Mouse (Mus musculus) hindbrain, embryonic 13.5 days (tissue): ENCODE data around the gene Dpp10. TPM values are rescaled to one million over a fixed set of nuclear protein-coding genes. Genes with fewer than 3 reads are reported as not detected.

Experiments used
- ATAC-seq: fragments of 200-750 bp; cut with Nextera tagmentation; 2 replicates; pipeline ENCODE4 v1.8.0; 2017; ENCODE audit warnings: moderate TSS enrichment; ENCODE audit not compliant: low FRiP score
- H3K27ac ChIP-seq: fragments of 300-500 bp; sonication (generic); 2 replicates; pipeline ENCODE4 v1.5.1; 2015; ENCODE audit warnings: inconsistent platforms, mild to moderate bottlenecking, moderate library complexity
- H3K27me3 ChIP-seq: fragments of 300-500 bp; sonication (generic); 2 replicates; pipeline ENCODE4 v1.6.1; 2015; ENCODE audit warnings: mild to moderate bottlenecking, inconsistent platforms
- H3K36me3 ChIP-seq: fragments of 300-500 bp; sonication (generic); 2 replicates; pipeline ENCODE4 v1.6.1; 2015; ENCODE audit warnings: mild to moderate bottlenecking, inconsistent platforms
- H3K4me1 ChIP-seq: fragments of 300-500 bp; sonication (generic); replicated peaks from 2 replicates; pipeline ENCODE4 v1.6.1; 2015; ENCODE audit warnings: inconsistent platforms
- H3K4me2 ChIP-seq: fragments of 300-500 bp; sonication (generic); 2 replicates; pipeline ENCODE4 v1.6.1; 2015; ENCODE audit warnings: inconsistent platforms, mild to moderate bottlenecking, moderate library complexity
- H3K4me3 ChIP-seq: fragments of 300-500 bp; sonication (generic); 2 replicates; pipeline ENCODE4 v1.5.1; 2015; ENCODE audit warnings: mild to moderate bottlenecking, inconsistent platforms
- H3K9ac ChIP-seq: fragments of 300-500 bp; sonication (generic); 2 replicates; pipeline ENCODE4 v1.6.1; 2015; ENCODE audit warnings: mild to moderate bottlenecking, inconsistent platforms
- H3K9me3 ChIP-seq: fragments of 300-500 bp; sonication (generic); 2 replicates; pipeline ENCODE4 v1.6.1; 2016; ENCODE audit warnings: inconsistent platforms
- WGBS: fragments of 180-500 bp; shearing (Covaris S2); methylation state at CpG from one replicate; pipeline ENCODE4 v1.1.7; 2015; 5-methylcytosine and 5-hydroxymethylcytosine counted together
- polyA plus RNA-seq: library from polyadenylated mRNA; unstranded; fragments of >200 nt; fragmentation: Nextera tagmentation; extraction: Ambion mirVana; gene quantifications from 2 replicates; pipeline ENCODE4 v1.2.1, GENCODE M21; 2015

The Dpp10 gene
- polyA plus RNA-seq, 1 experiment from 2014 or later: 11.9 TPM

GRCm38 (mm10) chr1:123846881-123847280, 198.5 kb downstream of the Dpp10 start:
- Histone ChIP-seq H3K4me3 (no peak overlapping the region), H3K27me3 (no peaks in the 10 kb centered on the region), H3K36me3 (no peaks in the 10 kb centered on the region), H3K4me1 (no peaks in the 10 kb centered on the region), H3K4me2 (no peak overlapping the region), H3K27ac (no peak overlapping the region), H3K9me3 (no peaks in the 10 kb centered on the region), H3K9ac (no peak overlapping the region)
- WGBS: 83% methylated on average over 3 of the region's 3 CpGs
- ATAC-seq: no peak

- Histone ChIP-seq H3K27me3 (no peaks in the 10 kb centered on the region), H3K9ac (no peak overlapping the region), H3K4me1 (no peaks in the 10 kb centered on the region), H3K36me3 (no peaks in the 10 kb centered on the region), H3K9me3 (no peaks in the 10 kb centered on the region), H3K27ac (no peak overlapping the region), H3K4me2 (no peak overlapping the region), H3K4me3 (no peak overlapping the region)
- ATAC-seq: no peak
- WGBS: 29% methylated on average over 1 of the region's 1 CpGs
Observed at GRCm38 (mm10) chr1:123801206-123801605, 244.2 kb downstream of the Dpp10 start.

GRCm38 (mm10) chr1:123765511-123765910, 279.8 kb downstream of the Dpp10 start:
- H3K27ac ChIP-seq: no peak overlapping the region
- H3K27me3 ChIP-seq: no peaks in the 10 kb centered on the region
- no peak overlapping the region for H3K4me3 ChIP-seq
- no peaks in the 10 kb centered on the region for H3K9me3 ChIP-seq
- WGBS: 95% methylated on average over 2 of the region's 2 CpGs
- H3K36me3 ChIP-seq: no peaks in the 10 kb centered on the region
- no peaks in the 10 kb centered on the region for H3K4me1 ChIP-seq
- H3K9ac ChIP-seq: no peak overlapping the region
- no peak overlapping the region for H3K4me2 ChIP-seq
- no peak for ATAC-seq

GRCm38 (mm10) chr1:123762272-123762671, 283.1 kb downstream of the Dpp10 start:
- H3K36me3 ChIP-seq: no peaks in the 10 kb centered on the region
- 85% methylated on average over 3 of the region's 3 CpGs for WGBS
- no peak overlapping the region for H3K27ac ChIP-seq
- no peak overlapping the region for H3K4me3 ChIP-seq
- H3K4me2 ChIP-seq: no peak overlapping the region
- no peaks in the 10 kb centered on the region for H3K4me1 ChIP-seq
- no peaks in the 10 kb centered on the region for H3K9me3 ChIP-seq
- H3K27me3 ChIP-seq: no peaks in the 10 kb centered on the region
- H3K9ac ChIP-seq: no peak overlapping the region
- ATAC-seq: no peak

- Histone ChIP-seq H3K4me1 (no peaks in the 10 kb centered on the region), H3K9ac (no peak overlapping the region), H3K27ac (no peak overlapping the region), H3K9me3 (no peaks in the 10 kb centered on the region), H3K27me3 (no peaks in the 10 kb centered on the region), H3K4me3 (no peak overlapping the region), H3K36me3 (no peaks in the 10 kb centered on the region), H3K4me2 (no peak overlapping the region)
- ATAC-seq: no peak
Observed at GRCm38 (mm10) chr1:123756055-123756454, 289.3 kb downstream of the Dpp10 start.

GRCm38 (mm10) chr1:123707292-123707691, 338.1 kb downstream of the Dpp10 start:
- H3K9me3 ChIP-seq: no peaks in the 10 kb centered on the region
- no peak overlapping the region for H3K9ac ChIP-seq
- ATAC-seq: no peak
- H3K4me2 ChIP-seq: no peak overlapping the region
- no peaks in the 10 kb centered on the region for H3K36me3 ChIP-seq
- no peak overlapping the region for H3K4me3 ChIP-seq
- no peak overlapping the region for H3K27ac ChIP-seq
- no peaks in the 10 kb centered on the region for H3K27me3 ChIP-seq
- no peaks in the 10 kb centered on the region for H3K4me1 ChIP-seq
- 80% methylated on average over 3 of the region's 3 CpGs for WGBS

- no peaks in the 10 kb centered on the region for H3K9me3 ChIP-seq
- ATAC-seq: no peak
- H3K36me3 ChIP-seq: no peaks in the 10 kb centered on the region
- 86% methylated on average over 2 of the region's 2 CpGs for WGBS
- no peak overlapping the region for H3K27ac ChIP-seq
- H3K4me3 ChIP-seq: no peak overlapping the region
- H3K4me2 ChIP-seq: no peak overlapping the region
- H3K27me3 ChIP-seq: no peaks in the 10 kb centered on the region
- no peaks in the 10 kb centered on the region for H3K4me1 ChIP-seq
- no peak overlapping the region for H3K9ac ChIP-seq
Observed at GRCm38 (mm10) chr1:123658409-123658808, 386.9 kb downstream of the Dpp10 start.

- Histone ChIP-seq H3K9ac (no peak overlapping the region), H3K4me3 (no peak overlapping the region), H3K36me3 (no peaks in the 10 kb centered on the region), H3K4me2 (no peak overlapping the region), H3K27me3 (no peaks in the 10 kb centered on the region), H3K27ac (no peak overlapping the region), H3K9me3 (no peaks in the 10 kb centered on the region), H3K4me1 (no peaks in the 10 kb centered on the region)
- 68% methylated on average over 3 of the region's 3 CpGs for WGBS
- no peak for ATAC-seq
Observed at GRCm38 (mm10) chr1:123656607-123657006, 388.8 kb downstream of the Dpp10 start.

- H3K27me3 ChIP-seq: no peaks in the 10 kb centered on the region
- no peak overlapping the region for H3K4me3 ChIP-seq
- no peak for ATAC-seq
- H3K4me2 ChIP-seq: no peak overlapping the region
- no peaks in the 10 kb centered on the region for H3K9me3 ChIP-seq
- H3K36me3 ChIP-seq: no peaks in the 10 kb centered on the region
- no peak overlapping the region for H3K9ac ChIP-seq
- WGBS: 91% methylated on average over 1 of the region's 1 CpGs
- no peak overlapping the region for H3K27ac ChIP-seq
- H3K4me1 ChIP-seq: no peaks in the 10 kb centered on the region
Observed at GRCm38 (mm10) chr1:123637897-123638296, 407.5 kb downstream of the Dpp10 start.

- Histone ChIP-seq H3K4me3 (no peak overlapping the region), H3K4me1 (no peaks in the 10 kb centered on the region), H3K27me3 (no peaks in the 10 kb centered on the region), H3K9ac (no peak overlapping the region), H3K9me3 (no peaks in the 10 kb centered on the region), H3K4me2 (no peak overlapping the region), H3K27ac (no peak overlapping the region), H3K36me3 (no peaks in the 10 kb centered on the region)
- ATAC-seq: no peak
- WGBS: 85% methylated on average over 3 of the region's 3 CpGs
Observed at GRCm38 (mm10) chr1:123628268-123628667, 417.1 kb downstream of the Dpp10 start.

GRCm38 (mm10) chr1:123584857-123585256, 460.5 kb downstream of the Dpp10 start:
- ATAC-seq: no peak
- no peaks in the 10 kb centered on the region for H3K9me3 ChIP-seq
- H3K4me1 ChIP-seq: no peaks in the 10 kb centered on the region
- H3K27me3 ChIP-seq: no peaks in the 10 kb centered on the region
- H3K36me3 ChIP-seq: no peaks in the 10 kb centered on the region
- H3K27ac ChIP-seq: no peak overlapping the region
- no peak overlapping the region for H3K4me3 ChIP-seq
- no peak overlapping the region for H3K4me2 ChIP-seq
- no peak overlapping the region for H3K9ac ChIP-seq

- Histone ChIP-seq H3K36me3 (no peaks in the 10 kb centered on the region), H3K4me3 (no peak overlapping the region), H3K4me2 (no peak overlapping the region), H3K9me3 (no peaks in the 10 kb centered on the region), H3K27me3 (no peaks in the 10 kb centered on the region), H3K27ac (no peak overlapping the region), H3K4me1 (no peaks in the 10 kb centered on the region), H3K9ac (no peak overlapping the region)
- 95% methylated on average over 2 of the region's 2 CpGs for WGBS
- no peak for ATAC-seq
Observed at GRCm38 (mm10) chr1:123580112-123580511, 465.2 kb downstream of the Dpp10 start.

GRCm38 (mm10) chr1:123573713-123574112, 471.6 kb downstream of the Dpp10 start:
- Histone ChIP-seq H3K27ac (no peak overlapping the region), H3K36me3 (no peaks in the 10 kb centered on the region), H3K4me1 (no peaks in the 10 kb centered on the region), H3K9me3 (no peaks in the 10 kb centered on the region), H3K4me2 (no peak overlapping the region), H3K4me3 (no peak overlapping the region), H3K27me3 (no peaks in the 10 kb centered on the region), H3K9ac (no peak overlapping the region)
- 88% methylated on average over 1 of the region's 1 CpGs for whole genome bisulfite sequencing
- ATAC-seq: no peak

GRCm38 (mm10) chr1:123542496-123542895, 502.9 kb downstream of the Dpp10 start:
- H3K36me3 ChIP-seq: no peaks in the 10 kb centered on the region
- no peaks in the 10 kb centered on the region for H3K27me3 ChIP-seq
- no peak for ATAC-seq

More at GRCm38 (mm10) chr1:123542496-123542895, 502.9 kb downstream of the Dpp10 start:
- H3K9me3 ChIP-seq: no peaks in the 10 kb centered on the region
- H3K4me2 ChIP-seq: no peak overlapping the region
- no peak overlapping the region for H3K9ac ChIP-seq
- H3K27ac ChIP-seq: no peak overlapping the region
- WGBS: 76% methylated on average over 1 of the region's 1 CpGs
- no peak overlapping the region for H3K4me3 ChIP-seq
- no peaks in the 10 kb centered on the region for H3K4me1 ChIP-seq
